Comparison of ENCODE assay signal across 1 mouse cellular context in the genomic region with DNA sequence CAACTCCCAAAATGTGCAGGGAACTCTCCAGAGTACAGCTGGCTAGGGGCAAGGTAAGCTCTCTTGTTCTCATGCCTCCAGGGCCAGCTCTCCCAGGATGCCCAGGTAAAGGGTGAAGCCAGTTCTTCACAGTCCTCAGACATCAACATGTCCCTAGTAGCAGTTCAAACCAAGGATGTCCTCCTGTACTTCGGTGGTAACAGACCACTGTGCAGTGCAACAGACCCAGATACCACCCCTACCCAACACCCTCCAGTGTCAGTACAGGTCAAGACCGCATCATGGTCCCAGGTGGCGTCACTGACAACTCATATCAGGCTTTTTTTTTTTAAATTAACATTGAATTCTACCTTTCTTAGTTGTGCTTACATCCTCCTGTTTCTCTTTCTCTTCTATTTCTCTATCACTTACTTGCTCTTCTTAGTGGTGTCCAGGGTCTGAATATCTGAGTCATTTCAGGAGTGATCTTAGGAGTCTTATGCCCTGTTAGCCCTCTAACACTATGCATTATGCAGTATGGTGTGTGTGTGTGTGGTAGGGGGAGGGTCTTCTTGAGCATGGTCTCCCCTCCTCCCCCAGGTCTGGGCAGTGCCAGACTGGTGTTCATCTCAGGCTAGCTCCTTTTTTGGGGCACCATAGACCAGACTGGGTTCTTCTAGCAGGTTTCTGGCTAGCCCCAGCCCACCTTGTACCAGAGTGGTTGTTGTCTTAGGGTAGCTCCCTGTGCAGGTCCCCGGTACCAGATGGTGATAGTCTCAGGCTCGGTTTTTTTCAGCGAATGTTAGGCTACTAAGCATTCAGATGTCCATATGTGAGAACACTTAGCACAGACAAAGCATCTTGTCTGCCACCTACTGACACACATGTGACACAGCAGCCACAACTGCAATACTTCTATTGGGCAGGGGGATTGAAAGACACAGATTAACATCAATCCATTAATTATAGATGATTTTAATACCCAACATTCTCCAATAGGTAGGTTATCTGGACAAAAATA.
TF ChIP-seq lines count a peak whose summit lies in the region.

No protein-coding gene starts in this region.

TF ChIP-seq in CH12.LX, 34 proteins besides CTCF, POLR2A, EP300 and RAD21 (continued from another document):
- no peak for TF ChIP-seq ZMIZ1 (IDR thresholded peaks at IDR 0.05; ENCODE audit: low read depth, low read length)
- TF ChIP-seq USF2 (conservative IDR thresholded peaks at IDR 0.05; ENCODE audit: low read depth, low read length) = no peak
TF ChIP-seq in CH12.LX: peak in this region for 6.
